Mouse (Mus musculus) cerebellum, adult 2 months (tissue): ENCODE data around the gene Hapln1.

Experiments
- CTCF ChIP-seq: fragments of 200-500 bp; IDR thresholded peaks from 2 replicates; pipeline ENCODE4 v1.5.1; 2011; ENCODE audit warnings: low read depth, mild to moderate bottlenecking, control low read depth, low read length, moderate library complexity, borderline replicate concordance; ENCODE audit not compliant: insufficient read depth
- POLR2A ChIP-seq: fragments of 200-500 bp; IDR thresholded peaks from 2 replicates; pipeline ENCODE4 v1.6.1; 2011; ENCODE audit warnings: low read length, control low read depth, borderline replicate concordance; ENCODE audit not compliant: insufficient read depth

DNA sequence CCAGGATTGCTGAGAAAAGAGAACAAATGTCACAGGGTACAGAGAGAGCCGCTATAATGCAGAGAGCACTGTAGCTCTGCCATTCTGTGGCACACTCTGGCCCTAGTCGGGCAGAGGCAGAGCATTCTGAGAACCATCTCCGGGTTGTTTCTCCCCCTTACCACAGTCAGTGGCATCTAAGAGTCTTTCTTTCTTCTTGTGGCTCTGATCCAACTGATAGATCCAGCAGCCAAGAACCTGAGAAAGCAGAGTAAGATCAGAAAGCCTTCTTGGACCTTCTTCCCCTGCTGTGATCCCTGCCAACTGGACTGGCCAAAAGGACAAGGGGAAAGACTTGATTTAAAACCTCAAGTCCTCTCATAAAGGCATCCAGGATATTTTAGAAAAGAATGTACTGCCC, 63.7 kb downstream of the Hapln1 start:
- no peak for TF ChIP-seq POLR2A
- TF ChIP-seq CTCF = no peak
